Comparison of ENCODE assay signal across 31 mouse cellular contexts in the genomic region with DNA sequence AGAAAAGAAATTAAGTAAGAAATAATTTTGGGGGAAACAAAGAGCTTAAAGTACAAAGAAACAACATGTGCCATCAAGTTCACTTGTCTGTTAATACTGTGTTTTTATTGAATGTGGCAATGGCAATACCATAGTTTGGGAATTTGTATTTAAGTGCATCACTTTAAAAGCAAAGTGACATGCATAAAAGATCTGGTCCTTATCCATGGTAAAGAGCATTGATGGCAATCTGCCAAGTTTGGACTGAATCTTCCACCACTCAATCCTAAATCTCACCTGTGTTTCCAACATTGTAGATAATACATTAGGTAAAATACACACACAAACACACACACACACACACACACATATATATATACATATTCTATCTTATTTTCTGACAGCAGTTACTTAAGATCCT.
"Had no signal": no experiment of that assay in that cellular context is flagged by ENCODE, and none has a peak within 500 bp of the region (broad histone marks: within the 10 kb centered on the region; RNA-seq: fewer than 3 reads in every experiment).

No protein-coding gene starts in this region.

- H3K9me3 ChIP-seq: limb, embryonic 10.5 days; limb, embryonic 12.5 days; limb, embryonic 13.5 days; limb, embryonic 15.5 days; liver, embryonic 12.5 days; liver, embryonic 13.5 days; liver, embryonic 15.5 days; lung, embryonic 15.5 days; megakaryocyte, embryonic 14.5 days; midbrain, embryonic 10.5 days; midbrain, embryonic 12.5 days; midbrain, embryonic 13.5 days; neural tube, embryonic 12.5 days; neural tube, embryonic 13.5 days had no signal

- ATAC-seq: liver, embryonic 12.5 days; liver, postnatal 0 days; lung, postnatal 0 days; midbrain, embryonic 13.5 days; midbrain, embryonic 16.5 days had no signal

- H3K36me3 ChIP-seq: limb, embryonic 10.5 days; limb, embryonic 12.5 days; limb, embryonic 13.5 days; limb, embryonic 15.5 days; liver, embryonic 12.5 days; liver, embryonic 13.5 days; liver, embryonic 15.5 days; lung, embryonic 15.5 days; midbrain, embryonic 10.5 days; midbrain, embryonic 12.5 days; midbrain, embryonic 13.5 days; neural tube, embryonic 12.5 days; neural tube, embryonic 13.5 days had no signal

- H3K4me3 ChIP-seq: limb, embryonic 10.5 days; limb, embryonic 12.5 days; limb, embryonic 13.5 days; limb, embryonic 15.5 days; liver, embryonic 12.5 days; liver, embryonic 13.5 days; liver, embryonic 15.5 days; lung, embryonic 15.5 days; megakaryocyte, embryonic 14.5 days; midbrain, embryonic 10.5 days; midbrain, embryonic 12.5 days; midbrain, embryonic 13.5 days; myocyte; neural tube, embryonic 12.5 days; neural tube, embryonic 13.5 days had no signal

- H3K4me1 ChIP-seq: limb, embryonic 10.5 days; limb, embryonic 12.5 days; limb, embryonic 13.5 days; limb, embryonic 15.5 days; liver, embryonic 12.5 days; liver, embryonic 13.5 days; liver, embryonic 15.5 days; lung, embryonic 15.5 days; megakaryocyte, embryonic 14.5 days; neural tube, embryonic 12.5 days had no signal

- H3K27me3 ChIP-seq: limb, embryonic 12.5 days; limb, embryonic 13.5 days; limb, embryonic 15.5 days; liver, embryonic 12.5 days; liver, embryonic 13.5 days; liver, embryonic 15.5 days; lung, embryonic 15.5 days; megakaryocyte, embryonic 14.5 days; midbrain, embryonic 12.5 days; midbrain, embryonic 13.5 days; neural tube, embryonic 12.5 days; neural tube, embryonic 13.5 days had no signal

- H3K9ac ChIP-seq: limb, embryonic 12.5 days; limb, embryonic 13.5 days; limb, embryonic 15.5 days; liver, embryonic 12.5 days; liver, embryonic 13.5 days; liver, embryonic 14.5 days; liver, embryonic 15.5 days; liver, postnatal 0 days; lung, embryonic 14.5 days; lung, embryonic 15.5 days; midbrain, embryonic 12.5 days; midbrain, embryonic 13.5 days; neural tube, embryonic 12.5 days; neural tube, embryonic 13.5 days had no signal

- DNase-seq: left cerebral cortex, postnatal 4 days; liver; liver, embryonic 13.5 days; liver, postnatal 0 days; lung, adult 18-20 months; lung, adult 2 months; lung, embryonic 14.5 days; lung, postnatal 10 days; lung, postnatal 14 days; lung, postnatal 36 days; lung, postnatal 4 days; midbrain, embryonic 14.5 days had no signal

- H3K27ac ChIP-seq: limb, embryonic 10.5 days; limb, embryonic 12.5 days; limb, embryonic 13.5 days; limb, embryonic 15.5 days; liver, embryonic 12.5 days; liver, embryonic 13.5 days; liver, embryonic 14.5 days; liver, embryonic 15.5 days; lung, embryonic 15.5 days; macrophage; midbrain, embryonic 10.5 days; midbrain, embryonic 12.5 days; midbrain, embryonic 13.5 days; neural tube, embryonic 12.5 days; neural tube, embryonic 13.5 days had no signal

- H3K4me2 ChIP-seq: limb, embryonic 12.5 days; limb, embryonic 13.5 days; limb, embryonic 15.5 days; liver, embryonic 11.5 days; liver, embryonic 12.5 days; liver, embryonic 13.5 days; liver, embryonic 15.5 days; lung, embryonic 14.5 days; lung, embryonic 15.5 days; midbrain, embryonic 12.5 days; midbrain, embryonic 13.5 days; neural tube, embryonic 12.5 days; neural tube, embryonic 13.5 days had no signal
